ENCODE assay signal across 9 mouse cellular contexts in genomic region chr9:121928498-121928897, GRCm38 (mm10). TPM values are rescaled to one million over a fixed set of nuclear protein-coding genes. Genes with fewer than 3 reads are reported as not detected.
DNase-seq lines count a peak whose midpoint lies in the region; ATAC-seq and TF ChIP-seq lines count a peak whose summit lies in the region.
"Had no signal": no experiment of that assay in that cellular context is flagged by ENCODE, and none has a peak within 500 bp of the region (broad histone marks: within the 10 kb centered on the region; RNA-seq: fewer than 3 reads in every experiment).

No protein-coding gene starts in this region.

- H3K27me3 ChIP-seq in hindbrain, embryonic 14.5 days (ENCODE audit: control insufficient read depth, insufficient read depth, low read length): no peaks in the 10 kb centered on the region
- no peaks in the 10 kb centered on the region for H3K27me3 ChIP-seq in hindbrain, embryonic 12.5 days
- H3K27me3 ChIP-seq in CH12.LX (replicated peaks): peaks cover 17% of the 10 kb centered on the region
- no peaks in the 10 kb centered on the region for H3K27me3 ChIP-seq in neural tube, embryonic 11.5 days (ENCODE audit: control insufficient read depth, insufficient read depth, low read length)
- H3K27me3 ChIP-seq: liver, embryonic 15.5 days had no signal

- WGBS in hindbrain, embryonic 14.5 days: 17% methylated on average over 2 of the region's 2 CpGs
- WGBS in hindbrain, embryonic 12.5 days: 21% methylated on average over 2 of the region's 2 CpGs
- 34% methylated on average over 2 of the region's 2 CpGs for WGBS in neural tube, embryonic 11.5 days

- peak; percentile 72 for DNase-seq in hindbrain, embryonic 14.5 days (ENCODE audit: low spot score)
- peak; percentile 90 for DNase-seq in CH12.LX (ENCODE audit: extremely low read depth)
- peak; percentile 51 for DNase-seq in brain, embryonic 14.5 days (ENCODE audit: low read depth)
- DNase-seq in left cerebral cortex, adult 2 months (ENCODE audit: extremely low spot score in 1 of 2, low spot score in 2 of 2): peak; percentile 44 to 70
- DNase-seq in neural tube, embryonic 11.5 days (ENCODE audit: low spot score): peak; percentile 56
- peak; percentile 58 for DNase-seq in thymus, postnatal 25 days

- no peak for TF ChIP-seq POLR2A in CH12.LX (IDR thresholded peaks at IDR 0.05; ENCODE audit: low read depth, low read length)
- TF ChIP-seq POLR2A in brain, embryonic 14.5 days (IDR thresholded peaks at IDR 0.05; ENCODE audit: borderline replicate concordance, extremely low read depth, insufficient read depth, insufficient read length, poor library complexity, severe bottlenecking): no peak

- in situ Hi-C loops in CH12.LX (cut with MboI; ENCODE audit: low pct_ligation_motif_present, low pct_unique_long_range_greater_than_20kb, low sequenced_read_pairs): no loop called here

- TF ChIP-seq RAD21 in CH12.LX (IDR thresholded peaks at IDR 0.05; ENCODE audit: low read depth, low read length): peak; percentile 43

- peak; percentile 99 for TF ChIP-seq EP300 in CH12.LX (IDR thresholded peaks at IDR 0.05; ENCODE audit: low read length)

- no peak overlapping the region for H3K27ac ChIP-seq in hindbrain, embryonic 14.5 days
- no peak overlapping the region for H3K27ac ChIP-seq in hindbrain, embryonic 12.5 days
- peak overlapping the region; percentile 83 for H3K27ac ChIP-seq in CH12.LX (ENCODE audit: insufficient read depth, low read depth)
- H3K27ac ChIP-seq in left cerebral cortex, adult 2 months: no peak overlapping the region
- H3K27ac ChIP-seq in neural tube, embryonic 11.5 days (ENCODE audit: low read depth, low read length): no peak overlapping the region
- H3K27ac ChIP-seq: liver, embryonic 15.5 days had no signal

- H3K79me2 ChIP-seq in CH12.LX (replicated peaks; ENCODE audit: control insufficient read depth, extremely low read depth, insufficient read depth, poor library complexity, severe bottlenecking): no peaks in the 10 kb centered on the region

- no peak for ATAC-seq in hindbrain, embryonic 14.5 days (ENCODE audit: low FRiP score)
- ATAC-seq in hindbrain, embryonic 12.5 days (ENCODE audit: low FRiP score): no peak
- peak; percentile 69; the same call in 1 of the 2 replicates for ATAC-seq in frontal cortex, adult (ENCODE audit: low TSS enrichment)
- ATAC-seq in neural tube, embryonic 11.5 days (ENCODE audit: insufficient read depth, low FRiP score, low TSS enrichment): no peak

- H3K4me1 ChIP-seq in hindbrain, embryonic 14.5 days (replicated peaks; ENCODE audit: control insufficient read depth, insufficient read depth, low read length): no peaks in the 10 kb centered on the region
- H3K4me1 ChIP-seq in hindbrain, embryonic 12.5 days: no peaks in the 10 kb centered on the region
- H3K4me1 ChIP-seq in CH12.LX (ENCODE audit: control insufficient read depth in 1 of 2, insufficient read depth in 2 of 2): peaks cover 34 to 56% of the 10 kb centered on the region in 2 experiments
- H3K4me1 ChIP-seq in neural tube, embryonic 11.5 days (ENCODE audit: control insufficient read depth, insufficient read depth, low read length): no peaks in the 10 kb centered on the region

- no peaks in the 10 kb centered on the region for H3K36me3 ChIP-seq in hindbrain, embryonic 14.5 days (replicated peaks; ENCODE audit: control insufficient read depth, insufficient read depth)
- H3K36me3 ChIP-seq in hindbrain, embryonic 12.5 days: no peaks in the 10 kb centered on the region
- H3K36me3 ChIP-seq in CH12.LX (replicated peaks in 1 of 2; ENCODE audit: control insufficient read depth in 1 of 2, insufficient read depth in 1 of 2, low read length in 1 of 2): no peaks in the 10 kb centered on the region
- no peaks in the 10 kb centered on the region for H3K36me3 ChIP-seq in neural tube, embryonic 11.5 days (ENCODE audit: control insufficient read depth, insufficient read depth, low read length)
- H3K36me3 ChIP-seq: liver, embryonic 15.5 days had no signal

- intact Hi-C loops in left cerebral cortex, adult 2 months (cut with DNase I): no loop called here

- dilution Hi-C loops in CH12.LX (cut with MboI; ENCODE audit: extremely low pct_ligation_motif_present, extremely low pct_unique_long_range_greater_than_20kb, low sequenced_read_pairs): no loop called here

- H3K4me3 ChIP-seq in hindbrain, embryonic 14.5 days (replicated peaks; ENCODE audit: low read length): no peak overlapping the region
- no peak overlapping the region for H3K4me3 ChIP-seq in hindbrain, embryonic 12.5 days
- no peak overlapping the region for H3K4me3 ChIP-seq in CH12.LX (replicated peaks in 1 of 3; ENCODE audit: low read depth in 2 of 3, low read length in 2 of 3, poor library complexity in 1 of 3)
- H3K4me3 ChIP-seq in left cerebral cortex, adult 2 months: no peak overlapping the region
- H3K4me3 ChIP-seq in neural tube, embryonic 11.5 days (ENCODE audit: low read depth, low read length): no peak overlapping the region
- H3K4me3 ChIP-seq: liver, embryonic 15.5 days had no signal

- no peaks in the 10 kb centered on the region for H3K9me3 ChIP-seq in hindbrain, embryonic 14.5 days (ENCODE audit: control insufficient read depth, low read length)
- H3K9me3 ChIP-seq in hindbrain, embryonic 12.5 days (replicated peaks): no peaks in the 10 kb centered on the region
- H3K9me3 ChIP-seq in CH12.LX (replicated peaks; ENCODE audit: low read length): peaks cover 12% of the 10 kb centered on the region
- no peaks in the 10 kb centered on the region for H3K9me3 ChIP-seq in neural tube, embryonic 11.5 days (ENCODE audit: control insufficient read depth, low read length)
- H3K9me3 ChIP-seq: liver, embryonic 15.5 days had no signal

- TF ChIP-seq CTCF in CH12.LX (conservative IDR thresholded peaks at IDR 0.05 in 1 of 2, IDR thresholded peaks at IDR 0.05 in 1 of 2; ENCODE audit: low read depth in 2 of 2, low read length in 2 of 2): peak; percentile 83 to 92
- TF ChIP-seq CTCF in brain, embryonic 14.5 days (IDR thresholded peaks at IDR 0.05; ENCODE audit: borderline replicate concordance, extremely low read depth, insufficient read depth, insufficient read length): peak; percentile 79; the same call in 1 of the 2 replicates
- TF ChIP-seq CTCF in left cerebral cortex, adult 2 months (IDR thresholded peaks at IDR 0.05): peak; percentile 82

- no peak overlapping the region for H3K9ac ChIP-seq in hindbrain, embryonic 14.5 days
- H3K9ac ChIP-seq in hindbrain, embryonic 12.5 days: no peak overlapping the region
- H3K9ac ChIP-seq in CH12.LX (ENCODE audit: insufficient read depth, low read depth): no peak overlapping the region
- H3K9ac ChIP-seq in neural tube, embryonic 11.5 days (ENCODE audit: low read length): no peak overlapping the region
- H3K9ac ChIP-seq: liver, embryonic 15.5 days had no signal

- no peak overlapping the region for H3K4me2 ChIP-seq in hindbrain, embryonic 14.5 days (replicated peaks)
- H3K4me2 ChIP-seq in hindbrain, embryonic 12.5 days (replicated peaks): no peak overlapping the region
- H3K4me2 ChIP-seq in CH12.LX (ENCODE audit: insufficient read depth, low read depth, poor library complexity, severe bottlenecking): peak overlapping the region; percentile 35; the same call in 1 of the 2 replicates
- H3K4me2 ChIP-seq in neural tube, embryonic 11.5 days (ENCODE audit: low read depth): no peak overlapping the region
- H3K4me2 ChIP-seq: liver, embryonic 15.5 days had no signal

TF ChIP-seq in CH12.LX, 34 proteins besides CTCF, POLR2A, EP300 and RAD21 (continues in another document):
- TF ChIP-seq USF2 (conservative IDR thresholded peaks at IDR 0.05; ENCODE audit: low read depth, low read length) (no peak), ZC3H11A (IDR thresholded peaks at IDR 0.05; ENCODE audit: low read depth, low read length) (no peak), E2F4 (IDR thresholded peaks at IDR 0.05; ENCODE audit: insufficient replicate concordance, low read depth, low read length) (0 out of 2 replicates have a peak, but pooled peaks have one; percentile 36), ZMIZ1 (IDR thresholded peaks at IDR 0.05; ENCODE audit: low read depth, low read length) (no peak), POLR2AphosphoS2 (IDR thresholded peaks at IDR 0.05; ENCODE audit: low read depth, low read length) (no peak), TCF12 (IDR thresholded peaks at IDR 0.05; ENCODE audit: low read depth, low read length) (peak; percentile 98), MAFK (IDR thresholded peaks at IDR 0.05; ENCODE audit: insufficient replicate concordance, low read length) (peak; percentile 79; the same call in 1 of the 2 replicates), NRF1 (IDR thresholded peaks at IDR 0.05; ENCODE audit: low read depth, low read length) (no peak), CHD2 (IDR thresholded peaks at IDR 0.05; ENCODE audit: low read length) (peak; percentile 87)

RNA-seq across cellular contexts. Expression of gene Cyp8b1, which starts 12.4 kb away (rescaled TPM):
- not detected in 2 replicates for polyA plus RNA-seq in hindbrain, embryonic 14.5 days (2014; fragmentation: Nextera tagmentation; extraction: Ambion mirVana)
- polyA plus RNA-seq in hindbrain, embryonic 12.5 days (2016; fragmentation: Nextera tagmentation; extraction: Ambion mirVana): not detected in 2 replicates
- not detected in 2 replicates for total RNA-seq in CH12.LX (2012; rRNA removed)
- not detected in 2 replicates for total RNA-seq in CH12.LX (2014; rRNA removed)
- 0.27 TPM in 1 of 2 replicates, not detected in the other for polyA plus RNA-seq in CH12.LX (2012; ENCODE audit: insufficient read length, low read depth)
- not detected in 2 replicates for polyA plus RNA-seq in brain, embryonic 14.5 days (2012; rRNA removed)
- not detected for total RNA-seq in left cerebral cortex, adult 2 months (2021)
- polyA plus RNA-seq in neural tube, embryonic 11.5 days (2014; fragmentation: Nextera tagmentation; extraction: Ambion mirVana): not detected in 2 replicates

RNA-seq across cellular contexts. Expression of gene Fam198a, which starts 22.3 kb away (rescaled TPM):
- polyA plus RNA-seq in hindbrain, embryonic 14.5 days (2014; fragmentation: Nextera tagmentation; extraction: Ambion mirVana): 1.7 TPM in 2 replicates
- polyA plus RNA-seq in hindbrain, embryonic 12.5 days (2016; fragmentation: Nextera tagmentation; extraction: Ambion mirVana): 1.8 and 2.6 TPM in 2 replicates
- total RNA-seq in CH12.LX (2012; rRNA removed) (0.76 and 0.93 TPM in 2 replicates), CH12.LX (2014; rRNA removed) (0.40 and 0.63 TPM in 2 replicates)
- polyA plus RNA-seq in CH12.LX (2012; ENCODE audit: insufficient read length, low read depth): 0.59 and 0.70 TPM in 2 replicates
- polyA plus RNA-seq in brain, embryonic 14.5 days (2012; rRNA removed): 1.0 and 1.6 TPM in 2 replicates
- total RNA-seq in left cerebral cortex, adult 2 months (2021): 1 to 10 TPM; 6.4 to 6.6 TPM
- polyA plus RNA-seq in neural tube, embryonic 11.5 days (2014; fragmentation: Nextera tagmentation; extraction: Ambion mirVana): 0.66 and 0.81 TPM in 2 replicates

RNA-seq across cellular contexts. Expression of gene Ackr2, which starts 30.3 kb away (rescaled TPM):
- polyA plus RNA-seq in hindbrain, embryonic 14.5 days (2014; fragmentation: Nextera tagmentation; extraction: Ambion mirVana): 2.4 and 4.1 TPM in 2 replicates
- 1.2 and 1.3 TPM in 2 replicates for polyA plus RNA-seq in hindbrain, embryonic 12.5 days (2016; fragmentation: Nextera tagmentation; extraction: Ambion mirVana)
- total RNA-seq in CH12.LX (2012; rRNA removed) (2.9 and 4.5 TPM in 2 replicates), CH12.LX (2014; rRNA removed) (9.8 TPM in 2 replicates)
- polyA plus RNA-seq in CH12.LX (2012; ENCODE audit: insufficient read length, low read depth): 13.0 and 13.9 TPM in 2 replicates
- polyA plus RNA-seq in brain, embryonic 14.5 days (2012; rRNA removed): 2.1 TPM in 2 replicates
- 1 to 10 TPM; 6.9 to 7.9 TPM for total RNA-seq in left cerebral cortex, adult 2 months (2021)
- 0.58 and 1.1 TPM in 2 replicates for polyA plus RNA-seq in neural tube, embryonic 11.5 days (2014; fragmentation: Nextera tagmentation; extraction: Ambion mirVana)
